ENCODE assay signal across 10 mouse cellular contexts in the genomic region with DNA sequence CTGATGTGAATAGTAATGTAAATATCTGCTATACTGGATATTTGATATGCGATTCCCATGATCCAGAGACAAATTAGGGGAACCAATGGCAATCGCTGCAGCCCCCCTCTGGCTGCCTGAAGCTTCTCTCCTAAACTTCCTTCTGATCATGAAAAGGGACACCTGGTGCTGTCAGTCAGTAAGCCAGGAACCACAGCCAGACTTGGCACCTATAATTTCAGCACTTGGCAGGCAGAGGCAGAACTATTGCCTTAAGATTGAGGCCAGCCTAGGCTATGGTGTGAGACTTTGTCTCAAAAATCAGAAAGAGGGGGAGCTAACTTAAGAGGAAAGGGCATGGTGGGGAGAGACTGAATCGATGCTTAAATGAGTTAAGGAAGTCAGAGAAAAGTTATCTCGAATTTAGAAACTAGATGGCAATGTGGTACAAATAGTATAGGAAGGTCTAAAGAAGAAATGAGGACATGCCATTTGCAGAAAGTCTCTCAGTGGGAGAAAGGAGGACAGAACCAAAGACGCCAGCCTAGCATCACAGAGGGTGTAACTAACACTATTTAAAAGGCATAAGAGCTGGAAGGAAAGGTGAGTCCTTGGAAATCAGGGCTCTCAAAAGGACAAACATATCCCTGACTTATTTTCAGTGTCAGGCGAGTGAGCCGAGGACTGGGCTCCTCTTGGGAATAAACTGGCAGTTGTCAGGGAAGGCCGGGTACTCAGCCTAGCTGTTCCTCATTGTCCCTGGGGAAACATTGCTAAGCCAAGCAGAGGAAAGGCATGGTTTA. TPM values are rescaled to one million over a fixed set of nuclear protein-coding genes. Genes with fewer than 3 reads are reported as not detected.
DNase-seq lines count a peak whose midpoint lies in the region; ATAC-seq and TF ChIP-seq lines count a peak whose summit lies in the region.
"Had no signal": no experiment of that assay in that cellular context is flagged by ENCODE, and none has a peak within 500 bp of the region (broad histone marks: within the 10 kb centered on the region; RNA-seq: fewer than 3 reads in every experiment).

No protein-coding gene starts in this region.

- peak; percentile 53 to 55 for DNase-seq in cerebellum, adult 18-20 months
- no peak for DNase-seq in cerebellum, postnatal 4 days (ENCODE audit: low spot score in 2 of 2)
- no peak for DNase-seq in layer of hippocampus, adult 2 months (ENCODE audit: low spot score in 2 of 2)
- no peak for DNase-seq in layer of hippocampus, postnatal 36 days
- peak; percentile 41 for DNase-seq in gastrocnemius, postnatal 14 days
- DNase-seq in lung, postnatal 36 days, result peak; percentile 59
- DNase-seq in spleen, adult 12 weeks (ENCODE audit: low spot score), result no peak
- DNase-seq: embryo, embryonic 11 days had no signal

- 63% methylated on average over 8 of the region's 8 CpGs for WGBS in kidney, embryonic 14.5 days

- H3K4me1 ChIP-seq in kidney, embryonic 14.5 days (ENCODE audit: control insufficient read depth, insufficient read depth, low read length), result no peaks in the 10 kb centered on the region

- no peaks in the 10 kb centered on the region for H3K9me3 ChIP-seq in kidney, embryonic 14.5 days (ENCODE audit: control insufficient read depth, low read length)

- TF ChIP-seq CTCF in layer of hippocampus, adult 2 months (conservative IDR thresholded peaks at IDR 0.05), result no peak

- H3K27ac ChIP-seq in layer of hippocampus, adult 2 months, result peak overlapping the region; percentile 92
- no peak overlapping the region for H3K27ac ChIP-seq in kidney, embryonic 14.5 days (ENCODE audit: low read depth, low read length)
- H3K27ac ChIP-seq: kidney, postnatal 0 days had no signal

- no peak overlapping the region for H3K4me2 ChIP-seq in kidney, embryonic 14.5 days (replicated peaks; ENCODE audit: low read depth, low read length)

- ATAC-seq in kidney, embryonic 14.5 days (ENCODE audit: low FRiP score, low TSS enrichment), result no peak

- peaks cover 11% of the 10 kb centered on the region; the same call in 1 of the 2 replicates for H3K36me3 ChIP-seq in kidney, embryonic 14.5 days (ENCODE audit: control insufficient read depth, insufficient read depth, low read length)

- H3K27me3 ChIP-seq in kidney, embryonic 14.5 days (ENCODE audit: control insufficient read depth, insufficient read depth, low read length), result no peaks in the 10 kb centered on the region

- no peak overlapping the region for H3K9ac ChIP-seq in kidney, embryonic 14.5 days (ENCODE audit: low read depth, low read length)

- intact Hi-C loops in gastrocnemius, postnatal 14 days (cut with DNase I; ENCODE audit: low total_unique reads), result no loop called here

- no peak overlapping the region for H3K4me3 ChIP-seq in layer of hippocampus, adult 2 months
- no peak overlapping the region for H3K4me3 ChIP-seq in kidney, embryonic 14.5 days (ENCODE audit: low read length)

RNA-seq across cellular contexts. Expression of a gene that starts 14.3 kb away (rescaled TPM):
- total RNA-seq in layer of hippocampus, adult 2 months (2021), result 100 to 1,000 TPM; 184 to 200 TPM
- 100 to 1,000 TPM; 195 to 200 TPM for total RNA-seq in layer of hippocampus, postnatal 36 days (2021)
- total RNA-seq in gastrocnemius, postnatal 14 days (2021), result 1 to 10 TPM; 5.0 to 6.5 TPM
- polyA plus RNA-seq in kidney, embryonic 14.5 days (2014; fragmentation: Nextera tagmentation; extraction: Ambion mirVana), result 7.7 and 13.2 TPM in 2 replicates

RNA-seq across cellular contexts. Expression of a gene that starts 24.4 kb away (rescaled TPM):
- total RNA-seq in layer of hippocampus, adult 2 months (2021), result 100 to 1,000 TPM; 114 to 129 TPM
- 100 to 1,000 TPM; 120 to 137 TPM for total RNA-seq in layer of hippocampus, postnatal 36 days (2021)
- total RNA-seq in gastrocnemius, postnatal 14 days (2021), result 100 to 1,000 TPM; 144 to 162 TPM
- 249 and 251 TPM in 2 replicates for polyA plus RNA-seq in kidney, embryonic 14.5 days (2014; fragmentation: Nextera tagmentation; extraction: Ambion mirVana)

RNA-seq across cellular contexts. Expression of a gene that starts 33.2 kb away (rescaled TPM):
- total RNA-seq in layer of hippocampus, adult 2 months (2021), result 10 to 100 TPM; 38.1 to 39.5 TPM
- 10 to 100 TPM; 34.0 to 44.0 TPM for total RNA-seq in layer of hippocampus, postnatal 36 days (2021)
- total RNA-seq in gastrocnemius, postnatal 14 days (2021), result 10 to 100 TPM; 12.9 to 14.5 TPM
- polyA plus RNA-seq in kidney, embryonic 14.5 days (2014; fragmentation: Nextera tagmentation; extraction: Ambion mirVana), result 37.5 and 43.4 TPM in 2 replicates

RNA-seq across cellular contexts. Expression of a gene that starts 33.3 kb away (rescaled TPM):
- 100 to 1,000 TPM; 224 to 255 TPM for total RNA-seq in layer of hippocampus, adult 2 months (2021)
- 100 to 1,000 TPM; 228 to 253 TPM for total RNA-seq in layer of hippocampus, postnatal 36 days (2021)
- 100 to 1,000 TPM; 444 to 537 TPM for total RNA-seq in gastrocnemius, postnatal 14 days (2021)
- 233 and 251 TPM in 2 replicates for polyA plus RNA-seq in kidney, embryonic 14.5 days (2014; fragmentation: Nextera tagmentation; extraction: Ambion mirVana)

Comparison
In these comparisons a context has a peak if more than half of its experiments do, and no peak if none do; other contexts are left out.
1. DNase-seq: peak in cerebellum, adult 18-20 months (2 of 2), gastrocnemius, postnatal 14 days (single experiment) and lung, postnatal 36 days (single experiment); none in cerebellum, postnatal 4 days (0 of 2), layer of hippocampus, adult 2 months (0 of 2), layer of hippocampus, postnatal 36 days (0 of 2) and spleen, adult 12 weeks (single experiment).
2. RNA of a gene that starts 14.3 kb away (total RNA-seq): 195 to 200 TPM in layer of hippocampus, postnatal 36 days and 184 to 200 TPM in layer of hippocampus, adult 2 months; 5.0 to 6.5 TPM in gastrocnemius, postnatal 14 days; every median in the first group is over 10 times any median in the second.